Mouse (Mus musculus) lung, embryonic 15.5 days (tissue): Measurements from ENCODE around the gene Kif26b. TPM values are rescaled to one million over a fixed set of nuclear protein-coding genes. Genes with fewer than 3 reads are reported as not detected.

ENCODE experiments used
- ATAC-seq: fragments of 200-750 bp; cut with Nextera tagmentation; 2 replicates; pipeline ENCODE4 v1.8.0; 2017; ENCODE audit warnings: moderate number of reproducible peaks, borderline replicate concordance; ENCODE audit not compliant: low FRiP score, low TSS enrichment; ENCODE audit errors: extremely low read depth
- H3K27ac ChIP-seq: fragments of 300-500 bp; sonication (generic); 2 replicates; pipeline ENCODE4 v1.5.1; 2015; ENCODE audit warnings: moderate library complexity, mild to moderate bottlenecking, inconsistent platforms
- H3K27me3 ChIP-seq: fragments of 300-500 bp; sonication (generic); 2 replicates; pipeline ENCODE4 v1.6.1; 2015; ENCODE audit warnings: inconsistent platforms
- H3K36me3 ChIP-seq: fragments of 300-500 bp; sonication (generic); 2 replicates; pipeline ENCODE4 v1.6.1; 2015; ENCODE audit warnings: inconsistent platforms
- H3K4me1 ChIP-seq: fragments of 300-500 bp; sonication (generic); 2 replicates; pipeline ENCODE4 v1.6.1; 2015; ENCODE audit warnings: inconsistent platforms
- H3K4me2 ChIP-seq: fragments of 300-500 bp; sonication (generic); 2 replicates; pipeline ENCODE4 v1.6.1; 2015; ENCODE audit warnings: inconsistent platforms, mild to moderate bottlenecking, moderate library complexity
- H3K4me3 ChIP-seq: fragments of 300-500 bp; sonication (generic); 2 replicates; pipeline ENCODE4 v1.5.1; 2015; ENCODE audit warnings: mild to moderate bottlenecking, inconsistent platforms
- H3K9ac ChIP-seq: fragments of 300-500 bp; sonication (generic); 2 replicates; pipeline ENCODE4 v1.6.1; 2015; ENCODE audit warnings: inconsistent platforms
- H3K9me3 ChIP-seq: fragments of 300-500 bp; sonication (generic); 2 replicates; pipeline ENCODE4 v1.6.1; 2016; ENCODE audit warnings: inconsistent platforms
- WGBS: fragments of 180-500 bp; shearing (Covaris S2); methylation state at CpG from one replicate; pipeline ENCODE4 v1.1.7; 2015; 5-methylcytosine and 5-hydroxymethylcytosine counted together
- polyA plus RNA-seq: library from polyadenylated mRNA; unstranded; fragments of >200 nt; fragmentation: Nextera tagmentation; extraction: Ambion mirVana; gene quantifications from 2 replicates; pipeline ENCODE4 v1.2.1, GENCODE M21; 2015

The Kif26b gene
- polyA plus RNA-seq, 1 experiment from 2014 or later = 1.7 TPM

GRCm38 (mm10) chr1:178712189-178712873 is 183.4 kb downstream of the Kif26b start:
- Histone ChIP-seq H3K9ac (no peak overlapping the region), H3K4me2 (no peak overlapping the region), H3K27ac (no peak overlapping the region), H3K36me3 (no peaks in the 10 kb centered on the region), H3K4me1 (no peaks in the 10 kb centered on the region), H3K4me3 (no peak overlapping the region), H3K9me3 (no peaks in the 10 kb centered on the region), H3K27me3 (no peaks in the 10 kb centered on the region)
- no peak for ATAC-seq
- 72% methylated on average over 9 of the region's 9 CpGs for WGBS

- Histone ChIP-seq H3K4me1 (no peaks in the 10 kb centered on the region), H3K4me3 (no peak overlapping the region), H3K9ac (no peak overlapping the region), H3K36me3 (no peaks in the 10 kb centered on the region), H3K9me3 (no peaks in the 10 kb centered on the region), H3K27ac (no peak overlapping the region), H3K4me2 (no peak overlapping the region), H3K27me3 (no peaks in the 10 kb centered on the region)
- 86% methylated on average over 5 of the region's 5 CpGs for WGBS
- no peak for ATAC-seq
These were observed 185.3 kb downstream of the Kif26b start for GRCm38 (mm10) chr1:178714209-178714608.

- Histone ChIP-seq H3K36me3 (no peaks in the 10 kb centered on the region), H3K4me1 (no peaks in the 10 kb centered on the region), H3K4me2 (no peak overlapping the region), H3K27ac (no peak overlapping the region), H3K27me3 (peaks cover 6% of the 10 kb centered on the region), H3K4me3 (no peak overlapping the region), H3K9me3 (no peaks in the 10 kb centered on the region), H3K9ac (no peak overlapping the region)
- no peak for ATAC-seq
- 58% methylated on average over 2 of the region's 2 CpGs for WGBS
These were observed 187.5 kb downstream of the Kif26b start for GRCm38 (mm10) chr1:178716411-178716810.

- 84% methylated on average over 2 of the region's 2 CpGs for WGBS
- Histone ChIP-seq H3K4me3 (no peak overlapping the region), H3K4me1 (no peaks in the 10 kb centered on the region), H3K36me3 (no peaks in the 10 kb centered on the region), H3K27me3 (peaks cover 16% of the 10 kb centered on the region), H3K9ac (no peak overlapping the region), H3K4me2 (no peak overlapping the region), H3K9me3 (no peaks in the 10 kb centered on the region), H3K27ac (no peak overlapping the region)
- no peak for ATAC-seq
These were observed 191.9 kb downstream of the Kif26b start for GRCm38 (mm10) chr1:178720821-178721220.

- peak; percentile 53; the same call in 1 of the 2 replicates for ATAC-seq
These were observed 193.9 kb downstream of the Kif26b start for GRCm38 (mm10) chr1:178722793-178723192.

GRCm38 (mm10) chr1:178725536-178725935 is 196.6 kb downstream of the Kif26b start:
- no peaks in the 10 kb centered on the region for H3K9me3 ChIP-seq
- no peak overlapping the region for H3K4me2 ChIP-seq
- H3K4me1 ChIP-seq = no peaks in the 10 kb centered on the region
- H3K4me3 ChIP-seq = no peak overlapping the region
- H3K27me3 ChIP-seq = peaks cover 10% of the 10 kb centered on the region; the same call in 1 of the 2 replicates
- WGBS = 75% methylated on average over 3 of the region's 3 CpGs
- no peak overlapping the region for H3K27ac ChIP-seq
- no peaks in the 10 kb centered on the region for H3K36me3 ChIP-seq
- no peak for ATAC-seq
- H3K9ac ChIP-seq = no peak overlapping the region

More at GRCm38 (mm10) chr1:178722793-178723192, 193.9 kb downstream of the Kif26b start:
- Histone ChIP-seq H3K9ac (no peak overlapping the region), H3K27ac (no peak overlapping the region), H3K27me3 (peaks cover 16% of the 10 kb centered on the region), H3K4me3 (no peak overlapping the region), H3K36me3 (no peaks in the 10 kb centered on the region), H3K4me2 (no peak overlapping the region), H3K4me1 (no peaks in the 10 kb centered on the region), H3K9me3 (no peaks in the 10 kb centered on the region)
- WGBS = 42% methylated on average over 4 of the region's 4 CpGs

GRCm38 (mm10) chr1:178728256-178728655 is 199.3 kb downstream of the Kif26b start:
- peaks cover 10% of the 10 kb centered on the region; the same call in 1 of the 2 replicates for H3K27me3 ChIP-seq
- no peak overlapping the region for H3K9ac ChIP-seq
- no peak for ATAC-seq
- no peak overlapping the region for H3K4me2 ChIP-seq
- H3K27ac ChIP-seq = no peak overlapping the region
- no peaks in the 10 kb centered on the region for H3K36me3 ChIP-seq
- H3K4me3 ChIP-seq = no peak overlapping the region
- no peaks in the 10 kb centered on the region for H3K9me3 ChIP-seq
- 90% methylated on average over 6 of the region's 6 CpGs for WGBS
- no peaks in the 10 kb centered on the region for H3K4me1 ChIP-seq

- Histone ChIP-seq H3K4me1 (no peaks in the 10 kb centered on the region), H3K27ac (no peak overlapping the region), H3K27me3 (no peaks in the 10 kb centered on the region), H3K4me2 (no peak overlapping the region), H3K4me3 (no peak overlapping the region), H3K36me3 (no peaks in the 10 kb centered on the region), H3K9me3 (no peaks in the 10 kb centered on the region), H3K9ac (no peak overlapping the region)
- 91% methylated on average over 3 of the region's 3 CpGs for WGBS
- no peak for ATAC-seq
These were observed 201.3 kb downstream of the Kif26b start for GRCm38 (mm10) chr1:178730271-178730670.

GRCm38 (mm10) chr1:178733035-178733434 is 204.1 kb downstream of the Kif26b start:
- Histone ChIP-seq H3K9ac (no peak overlapping the region), H3K9me3 (no peaks in the 10 kb centered on the region), H3K36me3 (no peaks in the 10 kb centered on the region), H3K4me3 (no peak overlapping the region), H3K27ac (no peak overlapping the region), H3K4me2 (no peak overlapping the region), H3K27me3 (no peaks in the 10 kb centered on the region), H3K4me1 (no peaks in the 10 kb centered on the region)
- no peak for ATAC-seq
- WGBS = 56% methylated on average over 9 of the region's 9 CpGs

GRCm38 (mm10) chr1:178734576-178734975 is 205.7 kb downstream of the Kif26b start:
- Histone ChIP-seq H3K4me2 (no peak overlapping the region), H3K9ac (no peak overlapping the region), H3K27me3 (no peaks in the 10 kb centered on the region), H3K4me3 (no peak overlapping the region), H3K27ac (no peak overlapping the region), H3K9me3 (no peaks in the 10 kb centered on the region), H3K36me3 (no peaks in the 10 kb centered on the region), H3K4me1 (no peaks in the 10 kb centered on the region)
- WGBS = 71% methylated on average over 4 of the region's 4 CpGs
- no peak for ATAC-seq

GRCm38 (mm10) chr1:178736931-178737330 is 208.0 kb downstream of the Kif26b start:
- H3K4me3 ChIP-seq = no peak overlapping the region
- H3K27me3 ChIP-seq = no peaks in the 10 kb centered on the region
- no peaks in the 10 kb centered on the region for H3K9me3 ChIP-seq
- ATAC-seq = no peak
- no peak overlapping the region for H3K27ac ChIP-seq
- H3K4me1 ChIP-seq = no peaks in the 10 kb centered on the region
- 82% methylated on average over 2 of the region's 2 CpGs for WGBS
- no peak overlapping the region for H3K4me2 ChIP-seq
- no peaks in the 10 kb centered on the region for H3K36me3 ChIP-seq
- H3K9ac ChIP-seq = no peak overlapping the region

- Histone ChIP-seq H3K27ac (no peak overlapping the region), H3K4me2 (no peak overlapping the region), H3K27me3 (no peaks in the 10 kb centered on the region; the same call in 1 of the 2 replicates), H3K9ac (no peak overlapping the region), H3K4me1 (peaks cover 10% of the 10 kb centered on the region), H3K9me3 (no peaks in the 10 kb centered on the region), H3K36me3 (no peaks in the 10 kb centered on the region), H3K4me3 (no peak overlapping the region)
- no peak for ATAC-seq
- WGBS = 86% methylated on average over 5 of the region's 5 CpGs
These were observed 214.9 kb downstream of the Kif26b start for GRCm38 (mm10) chr1:178743820-178744219.
